Mouse (Mus musculus) C2C12 (cell line): ENCODE results near the gene Slit3.

Experiments used
- CEBPB ChIP-seq: IDR thresholded peaks from one replicate; pipeline ENCODE4 v1.6.1; 2011; ENCODE audit warnings: low read depth, mild to moderate bottlenecking, control low read depth, moderate library complexity
- CTCF ChIP-seq: IDR thresholded peaks from one replicate; pipeline ENCODE4 v1.5.1; 2011; ENCODE audit not compliant: control insufficient read depth, insufficient read depth, insufficient read length
- FOSL1 ChIP-seq: IDR thresholded peaks from one replicate; pipeline ENCODE4 v1.8.0; 2011; ENCODE audit warnings: mild to moderate bottlenecking, low read length; ENCODE audit not compliant: poor library complexity, insufficient read depth, severe bottlenecking
- MAX ChIP-seq: IDR thresholded peaks from one replicate; pipeline ENCODE4 v1.6.1; 2011; ENCODE audit warnings: mild to moderate bottlenecking, control low read depth
- MYOD1 ChIP-seq: IDR thresholded peaks from one replicate; pipeline ENCODE4 v1.6.1; 2011; ENCODE audit warnings: low read depth; ENCODE audit not compliant: control insufficient read depth, insufficient read length
- MYOG ChIP-seq: IDR thresholded peaks from one replicate; pipeline ENCODE4 v1.6.1; 2011; ENCODE audit not compliant: control insufficient read depth, insufficient read length; ENCODE audit errors: extremely low read depth
- USF1 ChIP-seq: IDR thresholded peaks from one replicate; pipeline ENCODE4 v1.6.1; 2011; ENCODE audit warnings: low read depth, mild to moderate bottlenecking, control low read depth, moderate library complexity

DNA sequence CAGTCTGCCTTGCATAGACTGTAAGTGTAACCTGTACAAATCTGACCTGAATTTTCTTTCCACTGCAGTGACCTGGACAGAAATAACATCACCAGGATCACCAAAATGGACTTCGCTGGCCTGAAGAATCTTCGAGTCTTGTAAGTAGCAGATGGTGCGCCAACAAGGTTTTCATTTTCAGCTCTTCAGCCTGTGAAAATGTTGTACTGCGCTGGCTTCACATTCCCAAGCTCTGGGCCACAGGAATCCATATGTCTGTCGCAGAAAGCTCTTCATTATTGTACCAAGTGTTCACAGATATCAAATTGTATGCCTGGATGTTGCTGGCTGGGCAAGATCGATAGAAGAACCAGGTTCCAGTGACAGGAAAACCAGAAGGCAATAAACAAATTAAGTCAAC lies 50.5 kb downstream of the Slit3 start:
- TF ChIP-seq MYOG, result no peak
- TF ChIP-seq CTCF, result no peak
- no peak for TF ChIP-seq MAX
- TF ChIP-seq CEBPB, result no peak
- TF ChIP-seq USF1, result no peak
- TF ChIP-seq FOSL1, result no peak
- TF ChIP-seq MYOD1, result no peak
